Mouse (Mus musculus) neural tube, embryonic 13.5 days (tissue): ENCODE results near the gene Rbm8a2. TPM values are rescaled to one million over a fixed set of nuclear protein-coding genes. Genes with fewer than 3 reads are reported as not detected.
"Not testable (repeated sequence)": the region's sequence is repeated elsewhere in the genome, so short reads cannot be mapped to it uniquely, and the experiment has no call there.

Source experiments
- ATAC-seq: fragments of 200-750 bp; cut with Nextera tagmentation; 2 replicates; pipeline ENCODE4 v1.8.0; 2017; ENCODE audit warnings: low read depth, mild to moderate bottlenecking, moderate TSS enrichment, moderate library complexity
- H3K27ac ChIP-seq: fragments of 300-500 bp; sonication (generic); replicated peaks from 2 replicates; pipeline ENCODE4 v1.5.1; 2015; ENCODE audit warnings: moderate library complexity, mild to moderate bottlenecking, inconsistent platforms
- H3K27me3 ChIP-seq: fragments of 300-500 bp; sonication (generic); 2 replicates; pipeline ENCODE4 v1.6.1; 2015; ENCODE audit warnings: mild to moderate bottlenecking, inconsistent platforms
- H3K36me3 ChIP-seq: fragments of 300-500 bp; sonication (generic); 2 replicates; pipeline ENCODE4 v1.6.1; 2015; ENCODE audit warnings: mild to moderate bottlenecking, inconsistent platforms
- H3K4me1 ChIP-seq: fragments of 300-500 bp; sonication (generic); replicated peaks from 2 replicates; pipeline ENCODE4 v1.6.1; 2015; ENCODE audit warnings: inconsistent platforms
- H3K4me2 ChIP-seq: fragments of 300-500 bp; sonication (generic); 2 replicates; pipeline ENCODE4 v1.6.1; 2015; ENCODE audit warnings: inconsistent platforms, mild to moderate bottlenecking, moderate library complexity
- H3K4me3 ChIP-seq: fragments of 300-500 bp; sonication (generic); 2 replicates; pipeline ENCODE4 v1.5.1; 2015; ENCODE audit warnings: mild to moderate bottlenecking, inconsistent platforms
- H3K9ac ChIP-seq: fragments of 300-500 bp; sonication (generic); 2 replicates; pipeline ENCODE4 v1.6.1; 2015; ENCODE audit warnings: moderate library complexity, mild to moderate bottlenecking, inconsistent platforms
- H3K9me3 ChIP-seq: fragments of 300-500 bp; sonication (generic); 2 replicates; pipeline ENCODE4 v1.6.1; 2016; ENCODE audit warnings: inconsistent platforms
- WGBS: fragments of 180-500 bp; shearing (Covaris S2); methylation state at CpG from one replicate; pipeline ENCODE4 v1.1.7; 2015; 5-methylcytosine and 5-hydroxymethylcytosine counted together
- polyA plus RNA-seq: library from polyadenylated mRNA; unstranded; fragments of >200 nt; fragmentation: Nextera tagmentation; extraction: Ambion mirVana; gene quantifications from 2 replicates; pipeline ENCODE4 v1.2.1, GENCODE M21; 2015

Rbm8a2 gene
- 0.77 and 1.1 TPM in 2 replicates for polyA plus RNA-seq

GRCm38 (mm10) chr1:175979014-175979413, at the start of gene Rbm8a2:
Gene Rbm8a2, minus strand, starts transcription at chr1:175979114.
- not testable (repeated sequence) for ATAC-seq, H3K4me1 ChIP-seq

GRCm38 (mm10) chr1:176028397-176028796, 49.5 kb upstream of the Rbm8a2 start:
- no peaks in the 10 kb centered on the region for H3K9me3 ChIP-seq
- peaks cover 3% of the 10 kb centered on the region; the same call in 1 of the 2 replicates for H3K4me1 ChIP-seq
- no peaks in the 10 kb centered on the region for H3K27me3 ChIP-seq
- ATAC-seq = no peak
- H3K9ac ChIP-seq = no peak overlapping the region
- WGBS = 70% methylated on average over 3 of the region's 3 CpGs
- H3K27ac ChIP-seq = no peak overlapping the region
- H3K4me2 ChIP-seq = no peak overlapping the region
- H3K4me3 ChIP-seq = no peak overlapping the region
- H3K36me3 ChIP-seq = no peaks in the 10 kb centered on the region

More at GRCm38 (mm10) chr1:175979014-175979413, at the start of gene Rbm8a2:
- H3K36me3 ChIP-seq, H3K27ac ChIP-seq, H3K4me2 ChIP-seq, H3K27me3 ChIP-seq, H3K4me3 ChIP-seq, H3K9me3 ChIP-seq, H3K9ac ChIP-seq: not testable (repeated sequence)
- 94% methylated on average over 7 of the region's 7 CpGs for WGBS

DNA sequence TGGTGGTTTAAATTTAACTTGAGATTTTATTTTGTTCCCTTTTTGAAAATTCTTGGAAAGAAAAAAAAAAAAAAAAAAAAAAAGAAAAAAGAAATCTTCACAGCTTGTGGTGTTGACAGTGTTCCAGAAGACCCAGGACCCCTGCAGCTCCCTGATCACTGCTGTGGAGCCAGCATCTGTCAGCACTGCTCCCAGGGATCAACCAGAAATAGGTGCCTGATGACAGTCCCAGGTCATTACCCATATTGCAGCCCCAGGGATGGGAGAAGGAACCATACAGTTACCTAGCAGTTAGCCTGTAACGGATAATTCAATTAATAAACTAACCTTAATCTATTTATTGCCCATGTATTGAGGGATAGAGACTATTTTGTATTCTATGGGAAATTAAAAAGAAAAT, 45.6 kb upstream of the Rbm8a2 start:
- Histone ChIP-seq H3K4me3 (no peak overlapping the region), H3K36me3 (no peaks in the 10 kb centered on the region), H3K4me1 (peaks cover 3% of the 10 kb centered on the region; the same call in 1 of the 2 replicates), H3K27me3 (no peaks in the 10 kb centered on the region), H3K9ac (no peak overlapping the region), H3K27ac (no peak overlapping the region), H3K4me2 (no peak overlapping the region), H3K9me3 (no peaks in the 10 kb centered on the region)
- ATAC-seq = no peak
- 37% methylated on average over 1 of the region's 1 CpGs for WGBS

DNA sequence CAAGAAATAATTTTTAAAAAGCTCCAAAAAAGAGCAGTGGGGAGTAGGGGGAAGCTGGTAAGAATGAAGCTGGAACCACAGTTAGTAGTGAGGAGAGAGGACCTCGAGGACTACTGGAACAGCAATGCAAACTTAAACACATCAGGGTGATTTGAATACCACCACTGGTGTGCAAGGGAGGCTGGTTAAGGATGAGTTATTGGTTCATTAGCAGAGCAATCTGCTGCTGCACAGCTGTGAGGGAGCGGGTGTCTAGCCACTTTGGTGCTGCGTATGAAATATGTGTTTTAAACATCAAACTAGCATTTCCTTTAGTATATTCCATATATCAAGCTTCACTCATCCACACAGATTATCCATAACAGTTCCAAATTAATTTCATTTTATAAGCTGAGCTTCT, 39.6 kb upstream of the Rbm8a2 start:
- Histone ChIP-seq H3K36me3 (no peaks in the 10 kb centered on the region), H3K9ac (no peak overlapping the region), H3K27me3 (no peaks in the 10 kb centered on the region), H3K9me3 (no peaks in the 10 kb centered on the region), H3K4me3 (no peak overlapping the region), H3K27ac (no peak overlapping the region), H3K4me2 (no peak overlapping the region), H3K4me1 (peaks cover 15% of the 10 kb centered on the region)
- WGBS = 57% methylated on average over 3 of the region's 3 CpGs
- ATAC-seq = peak; percentile 78

DNA sequence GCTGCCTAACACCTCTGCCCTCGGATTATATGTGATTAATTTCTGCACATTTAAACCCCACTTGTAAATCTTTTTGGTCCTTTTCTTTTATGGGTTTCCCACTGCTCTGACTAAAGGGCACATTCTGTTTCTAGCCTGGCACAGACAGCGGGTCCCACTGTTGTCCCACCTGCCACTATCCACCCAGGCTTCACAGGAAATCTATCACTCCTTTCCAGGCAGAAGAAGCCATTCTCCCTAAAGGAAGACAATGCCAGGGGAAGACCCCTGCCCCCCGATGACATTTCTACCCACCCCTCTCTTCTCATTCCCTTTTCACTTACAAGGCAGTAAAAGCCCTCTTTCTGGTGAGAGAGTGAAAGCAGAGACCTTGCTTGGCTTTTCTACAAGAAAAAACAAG, 37.2 kb upstream of the Rbm8a2 start:
- Histone ChIP-seq H3K27ac (no peak overlapping the region), H3K9me3 (no peaks in the 10 kb centered on the region), H3K36me3 (no peaks in the 10 kb centered on the region), H3K4me1 (peaks cover 16% of the 10 kb centered on the region), H3K9ac (no peak overlapping the region), H3K4me2 (no peak overlapping the region), H3K27me3 (no peaks in the 10 kb centered on the region), H3K4me3 (no peak overlapping the region)
- WGBS = 9% methylated on average over 3 of the region's 3 CpGs
- ATAC-seq = no peak

- no peaks in the 10 kb centered on the region for H3K36me3 ChIP-seq
- peaks cover 16% of the 10 kb centered on the region for H3K4me1 ChIP-seq
- 0 out of 2 replicates have a peak, but pooled peaks have one; percentile 26 for ATAC-seq
- H3K27me3 ChIP-seq = no peaks in the 10 kb centered on the region
- H3K4me3 ChIP-seq = no peak overlapping the region
- no peak overlapping the region for H3K4me2 ChIP-seq
- no peak overlapping the region for H3K9ac ChIP-seq
- H3K9me3 ChIP-seq = 0 out of 2 replicates have a peak, but pooled peaks cover under 1% of the 10 kb centered on the region
- no peak overlapping the region for H3K27ac ChIP-seq
- WGBS = 5% methylated on average over 3 of the region's 3 CpGs
Observed at GRCm38 (mm10) chr1:176013497-176014268, 34.8 kb upstream of the Rbm8a2 start.

DNA sequence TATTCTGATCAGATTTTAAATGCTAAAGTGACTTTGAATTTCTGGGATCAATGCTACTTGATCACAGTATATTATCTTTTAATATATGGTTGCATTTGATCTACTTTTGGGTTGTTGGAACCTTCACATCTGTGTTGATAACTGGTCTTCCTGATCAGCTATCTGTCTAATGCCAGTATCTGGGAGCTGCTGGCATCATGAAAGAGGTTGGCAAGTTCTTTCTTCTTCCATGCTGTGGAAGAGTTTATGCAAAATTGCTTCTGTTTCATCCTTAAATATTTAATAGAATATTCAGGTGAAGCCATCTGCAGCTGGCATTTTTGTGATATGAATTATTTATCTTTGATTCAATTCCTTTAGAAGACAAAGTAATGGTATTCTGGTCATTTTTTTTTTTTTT, 32.6 kb upstream of the Rbm8a2 start:
- Histone ChIP-seq H3K36me3 (no peaks in the 10 kb centered on the region), H3K4me2 (no peak overlapping the region), H3K4me1 (peaks cover 14% of the 10 kb centered on the region), H3K27me3 (no peaks in the 10 kb centered on the region), H3K4me3 (no peak overlapping the region), H3K9ac (no peak overlapping the region), H3K9me3 (0 out of 2 replicates have a peak, but pooled peaks cover 3% of the 10 kb centered on the region), H3K27ac (no peak overlapping the region)
- no peak for ATAC-seq

- Histone ChIP-seq H3K9me3 (0 out of 2 replicates have a peak, but pooled peaks cover 3% of the 10 kb centered on the region), H3K4me2 (no peak overlapping the region), H3K4me1 (peaks cover 10% of the 10 kb centered on the region), H3K9ac (no peak overlapping the region), H3K27me3 (no peaks in the 10 kb centered on the region), H3K4me3 (no peak overlapping the region), H3K36me3 (no peaks in the 10 kb centered on the region), H3K27ac (no peak overlapping the region)
- no peak for ATAC-seq
Observed at GRCm38 (mm10) chr1:176011072-176011471, 32.2 kb upstream of the Rbm8a2 start.

GRCm38 (mm10) chr1:176008411-176008810, 29.5 kb upstream of the Rbm8a2 start:
- no peak for ATAC-seq
- 0 out of 2 replicates have a peak, but pooled peaks cover 3% of the 10 kb centered on the region for H3K9me3 ChIP-seq
- no peak overlapping the region for H3K9ac ChIP-seq
- no peak overlapping the region for H3K27ac ChIP-seq
- H3K27me3 ChIP-seq = no peaks in the 10 kb centered on the region
- H3K4me2 ChIP-seq = no peak overlapping the region
- H3K4me3 ChIP-seq = no peak overlapping the region
- H3K36me3 ChIP-seq = no peaks in the 10 kb centered on the region
- 89% methylated on average over 2 of the region's 2 CpGs for WGBS
- H3K4me1 ChIP-seq = no peaks in the 10 kb centered on the region

DNA sequence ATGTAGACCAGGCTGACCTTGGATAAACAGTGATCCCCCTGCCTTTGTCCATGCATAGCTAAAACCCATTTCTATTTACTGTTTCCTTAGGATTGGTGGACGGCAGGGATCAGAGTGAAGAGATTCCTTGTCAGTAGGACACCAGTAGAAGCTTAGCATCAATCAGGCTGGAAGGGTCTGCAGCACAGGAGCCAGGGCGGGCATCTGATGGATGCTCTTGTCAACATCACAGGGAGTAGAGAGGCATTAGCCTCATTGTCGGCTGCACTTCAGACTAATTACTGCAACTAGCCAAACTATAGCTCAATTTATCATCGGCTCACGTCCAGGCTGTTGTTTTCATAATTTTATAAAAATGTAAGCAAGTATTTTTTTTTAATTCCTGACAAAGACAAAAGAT, 21.7 kb upstream of the Rbm8a2 start:
- Histone ChIP-seq H3K27me3 (no peaks in the 10 kb centered on the region), H3K4me1 (peaks cover 11% of the 10 kb centered on the region), H3K4me3 (no peak overlapping the region), H3K9me3 (no peaks in the 10 kb centered on the region), H3K36me3 (no peaks in the 10 kb centered on the region), H3K9ac (no peak overlapping the region), H3K27ac (no peak overlapping the region), H3K4me2 (no peak overlapping the region)
- ATAC-seq = no peak
- 65% methylated on average over 5 of the region's 5 CpGs for WGBS

DNA sequence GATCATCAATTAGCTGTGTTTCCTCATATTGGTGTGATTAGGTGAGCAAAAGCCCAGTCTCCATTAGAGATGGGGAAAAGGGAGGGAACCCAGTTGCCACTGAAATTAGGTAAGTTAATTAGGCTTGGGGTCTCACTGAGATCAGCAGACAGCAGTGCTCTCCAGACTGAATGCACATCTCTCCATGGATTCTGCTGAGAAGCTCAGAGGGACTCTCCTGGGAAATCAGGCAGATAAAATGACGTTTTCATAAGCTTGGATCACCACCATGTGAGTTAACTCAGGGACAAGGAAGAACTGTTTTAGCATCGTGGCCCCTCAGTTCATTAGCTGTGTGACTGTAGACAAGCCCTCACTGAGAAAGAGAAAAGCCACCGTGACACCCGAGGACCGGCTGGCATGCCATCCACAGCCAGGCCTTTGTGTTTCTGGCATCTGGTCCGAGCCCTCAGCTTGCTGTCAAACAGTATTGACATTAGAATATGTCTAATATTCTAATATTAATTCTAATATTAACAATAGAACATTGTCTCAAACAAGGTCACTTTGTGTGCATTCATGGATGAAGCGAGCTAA, 18.2 kb upstream of the Rbm8a2 start:
- H3K36me3 ChIP-seq = no peaks in the 10 kb centered on the region
- no peak overlapping the region for H3K4me3 ChIP-seq
- H3K27me3 ChIP-seq = no peaks in the 10 kb centered on the region
- H3K27ac ChIP-seq = peak overlapping the region; percentile 35; the same call in 1 of the 2 replicates
- no peak overlapping the region for H3K9ac ChIP-seq
- H3K4me1 ChIP-seq = peaks cover 11% of the 10 kb centered on the region
- no peaks in the 10 kb centered on the region for H3K9me3 ChIP-seq
- WGBS = 46% methylated on average over 7 of the region's 7 CpGs
- no peak overlapping the region for H3K4me2 ChIP-seq
- ATAC-seq = peak; percentile 52

- no peak for ATAC-seq
- no peak overlapping the region for H3K9ac ChIP-seq
- H3K4me2 ChIP-seq = no peak overlapping the region
- 0 out of 2 replicates have a peak, but pooled peaks cover 3% of the 10 kb centered on the region for H3K36me3 ChIP-seq
- H3K9me3 ChIP-seq = no peaks in the 10 kb centered on the region; the same call in 1 of the 2 replicates
- H3K4me3 ChIP-seq = no peak overlapping the region
- 89% methylated on average over 4 of the region's 4 CpGs for WGBS
- no peaks in the 10 kb centered on the region for H3K4me1 ChIP-seq
- no peaks in the 10 kb centered on the region for H3K27me3 ChIP-seq
- H3K27ac ChIP-seq = no peak overlapping the region
Observed at GRCm38 (mm10) chr1:175988912-175989311, 10.0 kb upstream of the Rbm8a2 start.
